ENCODE assay signal across 8 mouse cellular contexts in genomic region chr6:91117149-91117548, GRCm38 (mm10). TPM values are rescaled to one million over a fixed set of nuclear protein-coding genes. Genes with fewer than 3 reads are reported as not detected.
DNase-seq lines count a peak whose midpoint lies in the region; ATAC-seq and TF ChIP-seq lines count a peak whose summit lies in the region.

No protein-coding gene starts in this region.

- H3K9ac ChIP-seq in neural tube, embryonic 11.5 days (ENCODE audit: low read length), result peak overlapping the region; percentile 82; the same call in 1 of the 2 replicates
- peak overlapping the region; percentile 82 for H3K9ac ChIP-seq in forebrain, postnatal 0 days
- H3K9ac ChIP-seq in liver, embryonic 16.5 days (ENCODE audit: low read depth, low read length), result peak overlapping the region; percentile 92

- peak; percentile 14; the same call in 1 of the 2 replicates for ATAC-seq in neural tube, embryonic 11.5 days (ENCODE audit: insufficient read depth, low FRiP score, low TSS enrichment)
- peak; percentile 59 for ATAC-seq in forebrain, postnatal 0 days
- no peak for ATAC-seq in liver, embryonic 16.5 days (ENCODE audit: low read depth)

- peak overlapping the region; percentile 97 for H3K4me2 ChIP-seq in neural tube, embryonic 11.5 days (ENCODE audit: low read depth)
- H3K4me2 ChIP-seq in forebrain, postnatal 0 days (ENCODE audit: low read depth), result peak overlapping the region; percentile 74
- peak overlapping the region; percentile 98 for H3K4me2 ChIP-seq in liver, embryonic 16.5 days (ENCODE audit: low read depth, low read length)

- DNase-seq in heart, embryonic 10.5 days (ENCODE audit: low spot score), result no peak
- DNase-seq in heart, adult 18-20 months, result no peak
- DNase-seq in neural tube, embryonic 11.5 days (ENCODE audit: low spot score), result no peak
- DNase-seq in neural tube, embryonic 10.5 days (ENCODE audit: extremely low spot score, low spot score), result no peak
- no peak for DNase-seq in forebrain, postnatal 0 days
- DNase-seq in c-Kit-positive CD71-positive TER-119-positive erythroid progenitor cells, embryonic 14.5 days (ENCODE audit: low spot score), result no peak
- no peak for DNase-seq in embryo, embryonic 9.5 days (ENCODE audit: extremely low spot score)

- H3K4me3 ChIP-seq in heart, embryonic 10.5 days, result peak overlapping the region; percentile 86
- H3K4me3 ChIP-seq in neural tube, embryonic 11.5 days (ENCODE audit: low read depth, low read length), result peak overlapping the region; percentile 75
- H3K4me3 ChIP-seq in forebrain, postnatal 0 days (ENCODE audit: low read depth, low read length), result peak overlapping the region; percentile 79
- peak overlapping the region; percentile 86 for H3K4me3 ChIP-seq in liver, embryonic 16.5 days (ENCODE audit: low read depth, low read length)

- H3K9me3 ChIP-seq in heart, embryonic 10.5 days, result no peaks in the 10 kb centered on the region
- H3K9me3 ChIP-seq in neural tube, embryonic 11.5 days (ENCODE audit: control insufficient read depth, low read length), result no peaks in the 10 kb centered on the region
- H3K9me3 ChIP-seq in forebrain, postnatal 0 days (ENCODE audit: low read length), result no peaks in the 10 kb centered on the region
- no peaks in the 10 kb centered on the region; the same call in 1 of the 2 replicates for H3K9me3 ChIP-seq in liver, embryonic 16.5 days (replicated peaks; ENCODE audit: control insufficient read depth, low read length)

- peaks cover 22% of the 10 kb centered on the region for H3K4me1 ChIP-seq in heart, embryonic 10.5 days
- peaks cover 16% of the 10 kb centered on the region for H3K4me1 ChIP-seq in neural tube, embryonic 11.5 days (ENCODE audit: control insufficient read depth, insufficient read depth, low read length)
- peaks cover 27% of the 10 kb centered on the region for H3K4me1 ChIP-seq in forebrain, postnatal 0 days (ENCODE audit: insufficient read depth)
- peaks cover 38% of the 10 kb centered on the region for H3K4me1 ChIP-seq in liver, embryonic 16.5 days (ENCODE audit: control insufficient read depth, low read depth, low read length)

- TF ChIP-seq CTCF in forebrain, postnatal 0 days (IDR thresholded peaks at IDR 0.05; ENCODE audit: low read depth), result no peak

- H3K27me3 ChIP-seq in heart, embryonic 10.5 days (ENCODE audit: insufficient read depth, poor library complexity, severe bottlenecking), result peaks cover 16% of the 10 kb centered on the region; the same call in 1 of the 2 replicates
- H3K27me3 ChIP-seq in neural tube, embryonic 11.5 days (ENCODE audit: control insufficient read depth, insufficient read depth, low read length), result no peaks in the 10 kb centered on the region
- H3K27me3 ChIP-seq in forebrain, postnatal 0 days (ENCODE audit: insufficient read depth, low read length), result no peaks in the 10 kb centered on the region
- no peaks in the 10 kb centered on the region for H3K27me3 ChIP-seq in liver, embryonic 16.5 days (ENCODE audit: control insufficient read depth, insufficient read depth, low read depth, low read length)

- H3K27ac ChIP-seq in heart, embryonic 10.5 days, result peak overlapping the region; percentile 93
- H3K27ac ChIP-seq in neural tube, embryonic 11.5 days (ENCODE audit: low read depth, low read length), result no peak overlapping the region
- H3K27ac ChIP-seq in forebrain, postnatal 0 days (ENCODE audit: low read depth, low read length), result peak overlapping the region; percentile 93
- H3K27ac ChIP-seq in liver, embryonic 16.5 days (ENCODE audit: low read length), result peak overlapping the region; percentile 57; the same call in 1 of the 2 replicates

- H3K36me3 ChIP-seq in heart, embryonic 10.5 days, result no peaks in the 10 kb centered on the region
- H3K36me3 ChIP-seq in neural tube, embryonic 11.5 days (ENCODE audit: control insufficient read depth, insufficient read depth, low read length), result no peaks in the 10 kb centered on the region
- H3K36me3 ChIP-seq in forebrain, postnatal 0 days (ENCODE audit: insufficient read depth), result no peaks in the 10 kb centered on the region
- no peaks in the 10 kb centered on the region; the same call in 1 of the 2 replicates for H3K36me3 ChIP-seq in liver, embryonic 16.5 days (ENCODE audit: control insufficient read depth, insufficient read depth)

- WGBS in heart, embryonic 10.5 days, result 4% methylated on average over 9 of the region's 9 CpGs
- 2% methylated on average over 9 of the region's 9 CpGs for WGBS in neural tube, embryonic 11.5 days
- 2% methylated on average over 9 of the region's 9 CpGs for WGBS in forebrain, postnatal 0 days
- WGBS in liver, embryonic 16.5 days (ENCODE audit: insufficient replicate concordance), result 7% methylated on average over 9 of the region's 9 CpGs

RNA-seq across cellular contexts. Expression of gene Nup210, which starts 0.5 kb away (rescaled TPM):
- polyA plus RNA-seq in heart, embryonic 10.5 days (2016; fragmentation: Nextera tagmentation; extraction: Ambion mirVana), result 10.7 and 11.6 TPM in 2 replicates
- total RNA-seq in heart, adult 18-20 months (2021), result 1 to 10 TPM; 2.6 to 6.9 TPM
- 16.4 and 18.3 TPM in 2 replicates for polyA plus RNA-seq in neural tube, embryonic 11.5 days (2014; fragmentation: Nextera tagmentation; extraction: Ambion mirVana)
- total RNA-seq in forebrain, postnatal 0 days (2014; rRNA removed), result 36.6 and 52.6 TPM in 2 replicates
- 9.1 and 12.5 TPM in 2 replicates for polyA plus RNA-seq in forebrain, postnatal 0 days (2015; fragmentation: Nextera tagmentation; extraction: Ambion mirVana)
- 32.3 and 33.2 TPM in 2 replicates for polyA plus RNA-seq in liver, embryonic 16.5 days (2015; fragmentation: Nextera tagmentation; extraction: Ambion mirVana)

RNA-seq across cellular contexts. Expression of gene Hdac11, which starts 39.3 kb away (rescaled TPM):
- 6.4 and 6.8 TPM in 2 replicates for polyA plus RNA-seq in heart, embryonic 10.5 days (2016; fragmentation: Nextera tagmentation; extraction: Ambion mirVana)
- total RNA-seq in heart, adult 18-20 months (2021), result 10 to 100 TPM; 20.9 to 21.3 TPM
- polyA plus RNA-seq in neural tube, embryonic 11.5 days (2014; fragmentation: Nextera tagmentation; extraction: Ambion mirVana), result 13.4 and 15.0 TPM in 2 replicates
- 70.3 and 81.0 TPM in 2 replicates for total RNA-seq in forebrain, postnatal 0 days (2014; rRNA removed)
- polyA plus RNA-seq in forebrain, postnatal 0 days (2015; fragmentation: Nextera tagmentation; extraction: Ambion mirVana), result 27.4 and 34.5 TPM in 2 replicates
- polyA plus RNA-seq in liver, embryonic 16.5 days (2015; fragmentation: Nextera tagmentation; extraction: Ambion mirVana), result 4.5 and 4.8 TPM in 2 replicates
